Mouse (Mus musculus): ENCODE measurements around the gene Stam. TPM values are rescaled to one million over a fixed set of nuclear protein-coding genes. Genes with fewer than 3 reads are reported as not detected.
A peak's percentile ranks its signal among the peaks of the same experiment; 100 is the strongest.

Stam gene
- polyA plus RNA-seq (2015; fragmentation: Nextera tagmentation; extraction: Ambion mirVana), result 68.2 and 72.8 TPM in 2 replicates

GRCm38 (mm10) chr2:14073362-14074220 lies at the start of gene Stam:
Gene Stam, plus strand, starts transcription at chr2:14074098.
- Histone ChIP-seq H3K9ac (peak within 1 kb of the TSS; percentile 85), H3K4me2 (peak within 1 kb of the TSS; percentile 69), H3K27me3 (no peaks in the 10 kb centered on the region), H3K27ac (peak within 1 kb of the TSS; percentile 95), H3K36me3 (no peaks in the 10 kb centered on the region), H3K4me1 (peaks cover 20% of the 10 kb centered on the region), H3K9me3 (no peaks in the 10 kb centered on the region), H3K4me3 (peak within 1 kb of the TSS; percentile 62)
- under 1% methylated on average over 50 of the region's 50 CpGs for WGBS
- peak; percentile 97 for ATAC-seq (ENCODE audit: insufficient number of reproducible peaks, insufficient read depth, low FRiP score, low TSS enrichment, low read depth)

GRCm38 (mm10) chr2:14041249-14041648 lies 32.6 kb upstream of the Stam start:
- no peak overlapping the region for H3K4me3 ChIP-seq
- H3K9me3 ChIP-seq, result no peaks in the 10 kb centered on the region
- no peak for ATAC-seq (ENCODE audit: insufficient number of reproducible peaks, insufficient read depth, low FRiP score, low TSS enrichment, low read depth)
- H3K27me3 ChIP-seq, result no peaks in the 10 kb centered on the region
- H3K4me2 ChIP-seq, result no peak overlapping the region
- WGBS, result 97% methylated on average over 2 of the region's 2 CpGs
- H3K36me3 ChIP-seq, result no peaks in the 10 kb centered on the region
- H3K27ac ChIP-seq, result no peak overlapping the region
- no peak overlapping the region for H3K9ac ChIP-seq
- no peaks in the 10 kb centered on the region for H3K4me1 ChIP-seq

- Histone ChIP-seq H3K4me3 (no peak overlapping the region), H3K27ac (no peak overlapping the region), H3K36me3 (no peaks in the 10 kb centered on the region), H3K4me1 (no peaks in the 10 kb centered on the region), H3K4me2 (no peak overlapping the region), H3K9ac (no peak overlapping the region), H3K9me3 (no peaks in the 10 kb centered on the region), H3K27me3 (no peaks in the 10 kb centered on the region)
- no peak for ATAC-seq (ENCODE audit: insufficient number of reproducible peaks, insufficient read depth, low FRiP score, low TSS enrichment, low read depth)
- 76% methylated on average over 3 of the region's 3 CpGs for WGBS
These were observed 30.9 kb upstream of the Stam start for GRCm38 (mm10) chr2:14043011-14043410.

- H3K27me3 ChIP-seq, result no peaks in the 10 kb centered on the region
- H3K4me2 ChIP-seq, result no peak overlapping the region
- no peak overlapping the region for H3K9ac ChIP-seq
- no peak for ATAC-seq (ENCODE audit: insufficient number of reproducible peaks, insufficient read depth, low FRiP score, low TSS enrichment, low read depth)
- 36% methylated on average over 9 of the region's 9 CpGs for WGBS
- H3K4me1 ChIP-seq, result no peaks in the 10 kb centered on the region
- no peak overlapping the region for H3K27ac ChIP-seq
- no peak overlapping the region for H3K4me3 ChIP-seq
- no peaks in the 10 kb centered on the region for H3K9me3 ChIP-seq
- no peaks in the 10 kb centered on the region for H3K36me3 ChIP-seq
These were observed 30.2 kb upstream of the Stam start for GRCm38 (mm10) chr2:14043577-14044170.

GRCm38 (mm10) chr2:14048381-14048780 lies 25.5 kb upstream of the Stam start:
- H3K9me3 ChIP-seq, result no peaks in the 10 kb centered on the region
- peak; percentile 59; the same call in 1 of the 2 replicates for ATAC-seq (ENCODE audit: insufficient number of reproducible peaks, insufficient read depth, low FRiP score, low TSS enrichment, low read depth)
- no peak overlapping the region for H3K27ac ChIP-seq
- no peaks in the 10 kb centered on the region for H3K4me1 ChIP-seq
- no peaks in the 10 kb centered on the region for H3K27me3 ChIP-seq
- H3K4me2 ChIP-seq, result no peak overlapping the region
- no peak overlapping the region for H3K9ac ChIP-seq
- no peak overlapping the region for H3K4me3 ChIP-seq
- no peaks in the 10 kb centered on the region for H3K36me3 ChIP-seq

- Histone ChIP-seq H3K9me3 (no peaks in the 10 kb centered on the region), H3K4me1 (no peaks in the 10 kb centered on the region), H3K9ac (no peak overlapping the region), H3K27ac (no peak overlapping the region), H3K4me3 (no peak overlapping the region), H3K36me3 (no peaks in the 10 kb centered on the region), H3K4me2 (no peak overlapping the region), H3K27me3 (no peaks in the 10 kb centered on the region)
- 58% methylated on average over 5 of the region's 5 CpGs for WGBS
- ATAC-seq (ENCODE audit: insufficient number of reproducible peaks, insufficient read depth, low FRiP score, low TSS enrichment, low read depth), result no peak
These were observed 25.1 kb upstream of the Stam start for GRCm38 (mm10) chr2:14048808-14049207.

- H3K4me2 ChIP-seq, result no peak overlapping the region
- H3K27me3 ChIP-seq, result no peaks in the 10 kb centered on the region
- H3K4me3 ChIP-seq, result no peak overlapping the region
- H3K9me3 ChIP-seq, result no peaks in the 10 kb centered on the region
- H3K4me1 ChIP-seq, result peaks cover 9% of the 10 kb centered on the region
- H3K9ac ChIP-seq, result no peak overlapping the region
- 65% methylated on average over 3 of the region's 3 CpGs for WGBS
- no peak for ATAC-seq (ENCODE audit: insufficient number of reproducible peaks, insufficient read depth, low FRiP score, low TSS enrichment, low read depth)
- no peaks in the 10 kb centered on the region for H3K36me3 ChIP-seq
- H3K27ac ChIP-seq, result no peak overlapping the region
These were observed 20.3 kb upstream of the Stam start for GRCm38 (mm10) chr2:14053618-14054017.

GRCm38 (mm10) chr2:14054163-14054562 lies 19.7 kb upstream of the Stam start:
- Histone ChIP-seq H3K27ac (no peak overlapping the region), H3K4me2 (no peak overlapping the region), H3K36me3 (no peaks in the 10 kb centered on the region), H3K27me3 (no peaks in the 10 kb centered on the region), H3K9me3 (no peaks in the 10 kb centered on the region), H3K4me3 (no peak overlapping the region), H3K9ac (no peak overlapping the region), H3K4me1 (peaks cover 9% of the 10 kb centered on the region)
- ATAC-seq (ENCODE audit: insufficient number of reproducible peaks, insufficient read depth, low FRiP score, low TSS enrichment, low read depth), result no peak
- WGBS, result 51% methylated on average over 3 of the region's 3 CpGs

GRCm38 (mm10) chr2:14054716-14055115 lies 19.2 kb upstream of the Stam start:
- H3K27ac ChIP-seq, result peak overlapping the region; percentile 83; the same call in 1 of the 2 replicates
- ATAC-seq (ENCODE audit: insufficient number of reproducible peaks, insufficient read depth, low FRiP score, low TSS enrichment, low read depth), result peak; percentile 34; the same call in 1 of the 2 replicates
- WGBS, result 3% methylated on average over 6 of the region's 6 CpGs

DNA sequence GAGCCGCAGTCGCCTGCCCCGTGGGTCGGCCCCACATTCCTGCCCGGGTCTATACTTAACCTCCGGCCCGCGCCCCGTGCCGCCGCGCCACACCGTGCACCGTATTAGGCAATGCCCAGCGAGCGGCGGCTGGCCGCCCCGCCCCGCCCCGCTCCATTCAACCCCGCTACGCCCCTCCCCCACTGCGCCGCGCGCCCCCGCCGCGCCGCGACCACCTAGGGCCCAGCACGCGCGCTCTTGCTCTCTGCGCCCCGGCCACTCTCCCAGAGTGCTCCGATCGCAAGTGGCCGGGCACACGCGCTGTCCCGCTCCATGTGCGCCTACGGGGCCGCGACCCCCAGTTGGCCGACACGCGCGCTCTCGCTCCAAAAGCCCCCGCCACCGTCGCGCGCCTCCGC lies 18.7 kb upstream of the Stam start:
- under 1% methylated on average over 38 of the region's 58 CpGs for WGBS
- H3K9ac ChIP-seq, result peak overlapping the region; percentile 79
- peaks cover 9% of the 10 kb centered on the region for H3K4me1 ChIP-seq
- no peaks in the 10 kb centered on the region for H3K9me3 ChIP-seq
- peak overlapping the region; percentile 73 for H3K4me2 ChIP-seq
- no peaks in the 10 kb centered on the region for H3K36me3 ChIP-seq
- H3K4me3 ChIP-seq, result peak overlapping the region; percentile 74
- no peaks in the 10 kb centered on the region for H3K27me3 ChIP-seq
- peak overlapping the region; percentile 83 for H3K27ac ChIP-seq
- ATAC-seq (ENCODE audit: insufficient number of reproducible peaks, insufficient read depth, low FRiP score, low TSS enrichment, low read depth), result peak; percentile 90

More at GRCm38 (mm10) chr2:14054716-14055115, 19.2 kb upstream of the Stam start:
- Histone ChIP-seq H3K9me3 (no peaks in the 10 kb centered on the region), H3K27me3 (no peaks in the 10 kb centered on the region), H3K36me3 (no peaks in the 10 kb centered on the region), H3K4me3 (peak overlapping the region; percentile 74), H3K9ac (peak overlapping the region; percentile 79), H3K4me2 (peak overlapping the region; percentile 73), H3K4me1 (peaks cover 9% of the 10 kb centered on the region)

DNA sequence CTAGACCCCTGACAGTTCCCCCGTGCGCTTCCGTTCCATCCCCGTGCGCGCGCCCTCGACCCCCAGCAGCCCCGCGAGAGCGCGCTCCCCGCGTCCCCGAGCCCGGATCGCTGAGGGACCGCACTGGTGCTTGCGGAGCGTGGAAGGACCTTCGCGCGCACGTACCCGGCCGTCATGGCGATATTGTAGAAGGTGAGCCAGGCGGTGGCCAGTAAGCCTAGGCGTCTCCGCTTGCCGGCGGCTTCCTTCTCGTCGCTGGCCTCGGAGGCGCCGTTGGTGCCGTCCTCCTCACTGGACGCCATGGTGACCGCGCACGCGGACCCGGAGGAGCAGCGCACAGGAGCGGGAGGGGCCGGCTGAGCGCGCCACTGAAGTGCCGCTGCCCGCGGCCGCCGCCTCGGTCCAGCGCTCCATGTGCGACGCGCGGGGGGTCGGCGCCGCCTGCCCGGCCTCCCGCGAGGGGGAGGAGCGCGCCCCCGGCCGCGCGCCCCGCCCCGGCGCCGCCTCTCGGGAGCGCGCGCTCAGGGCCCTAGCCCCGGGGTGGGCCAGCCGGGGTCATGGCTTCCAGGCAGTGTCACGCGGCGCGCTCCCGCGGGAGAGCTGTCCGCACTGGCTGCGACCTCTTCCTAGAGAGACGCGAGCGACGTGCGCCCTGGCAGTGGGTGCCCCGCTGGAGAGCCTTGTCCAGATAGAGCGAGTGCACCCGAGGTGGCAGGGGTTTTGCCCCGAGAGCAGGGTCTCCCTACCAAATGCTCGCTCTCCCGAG lies 18.1 kb upstream of the Stam start, which contains the start of gene Hacd1:
Hacd1 (minus strand) TSS at position 570 of the 766 bp plus-strand sequence.
- H3K4me3 ChIP-seq, result peak within 1 kb of the TSS; percentile 74
- ATAC-seq (ENCODE audit: insufficient number of reproducible peaks, insufficient read depth, low FRiP score, low TSS enrichment, low read depth), result peak; percentile 81
- H3K27ac ChIP-seq, result peak within 1 kb of the TSS; percentile 83
- H3K9me3 ChIP-seq, result no peaks in the 10 kb centered on the region
- H3K9ac ChIP-seq, result peak within 1 kb of the TSS; percentile 79
- H3K27me3 ChIP-seq, result no peaks in the 10 kb centered on the region
- H3K4me2 ChIP-seq, result peak within 1 kb of the TSS; percentile 73
- WGBS, result under 1% methylated on average over 98 of the region's 101 CpGs
- no peaks in the 10 kb centered on the region for H3K36me3 ChIP-seq
- H3K4me1 ChIP-seq, result peaks cover 9% of the 10 kb centered on the region

All from embryonic facial prominence, embryonic 13.5 days (tissue).